Mouse (Mus musculus): Measurements from ENCODE around the gene Dcdc2a. TPM values are rescaled to one million over a fixed set of nuclear protein-coding genes. Genes with fewer than 3 reads are reported as not detected.

Dcdc2a gene
- polyA plus RNA-seq, 1 experiment from 2014 or later, result 3.2 TPM

DNA sequence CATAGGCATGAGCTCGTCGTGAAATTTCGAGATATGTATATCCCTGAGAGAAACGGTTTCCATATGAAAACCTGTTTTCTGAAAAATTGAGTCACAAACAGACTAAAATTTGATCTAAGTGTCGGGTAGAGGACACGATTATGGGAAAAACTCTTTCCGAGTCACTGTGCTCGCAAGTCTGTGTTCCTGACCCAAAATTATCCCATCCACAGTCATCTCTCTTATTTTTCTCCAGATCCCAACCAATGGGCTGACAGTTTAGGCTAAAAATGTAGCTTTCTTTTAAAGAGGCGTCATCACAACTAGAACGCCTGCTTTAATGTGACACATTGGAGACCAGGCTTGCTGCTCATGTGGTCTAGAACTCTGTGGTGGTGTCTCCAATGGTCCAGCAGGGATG, 139.9 kb downstream of the Dcdc2a start:
- no peaks in the 10 kb centered on the region for H3K4me1 ChIP-seq (replicated peaks; ENCODE audit: control insufficient read depth, insufficient read depth, low read length)
- ATAC-seq (ENCODE audit: low FRiP score) (no peak), DNase-seq (ENCODE audit: low spot score) (no peak)
- H3K4me3 ChIP-seq (ENCODE audit: low read depth, low read length), result no peak overlapping the region
- H3K4me2 ChIP-seq (replicated peaks; ENCODE audit: low read depth, low read length), result no peak overlapping the region
- no peak overlapping the region for H3K9ac ChIP-seq (ENCODE audit: low read depth, low read length)
- H3K27ac ChIP-seq (ENCODE audit: low read depth, low read length), result no peak overlapping the region
- WGBS, result 93% methylated on average over 10 of the region's 10 CpGs
- H3K9me3 ChIP-seq (ENCODE audit: control insufficient read depth, low read length), result no peaks in the 10 kb centered on the region
- H3K36me3 ChIP-seq (ENCODE audit: control insufficient read depth, insufficient read depth, low read length), result no peaks in the 10 kb centered on the region
- H3K27me3 ChIP-seq (ENCODE audit: control insufficient read depth, insufficient read depth, low read length), result no peaks in the 10 kb centered on the region

DNA sequence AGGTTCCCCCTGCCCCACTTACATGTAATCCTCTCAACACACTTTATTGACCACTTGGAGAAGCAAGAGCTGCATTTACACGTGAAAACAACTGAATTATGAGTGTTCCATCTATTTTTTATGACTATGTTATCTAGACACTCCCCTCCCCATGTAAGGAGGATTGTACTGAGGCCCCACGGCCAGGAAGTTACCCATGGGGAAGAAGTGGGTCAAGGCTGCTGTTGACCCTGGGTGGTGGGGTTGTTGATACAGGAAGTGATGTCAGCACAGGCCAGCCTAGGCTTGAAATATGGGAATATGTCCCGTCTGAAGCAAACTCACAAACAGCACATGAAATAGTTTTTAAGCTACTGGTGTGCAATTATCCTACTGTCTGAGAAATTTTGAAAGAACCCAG, 144.1 kb downstream of the Dcdc2a start:
- Histone ChIP-seq H3K27me3 (ENCODE audit: control insufficient read depth, insufficient read depth, low read length) (no peaks in the 10 kb centered on the region), H3K36me3 (ENCODE audit: control insufficient read depth, insufficient read depth, low read length) (no peaks in the 10 kb centered on the region), H3K9me3 (ENCODE audit: control insufficient read depth, low read length) (no peaks in the 10 kb centered on the region), H3K4me2 (replicated peaks; ENCODE audit: low read depth, low read length) (no peak overlapping the region), H3K4me1 (replicated peaks; ENCODE audit: control insufficient read depth, insufficient read depth, low read length) (no peaks in the 10 kb centered on the region), H3K4me3 (ENCODE audit: low read depth, low read length) (no peak overlapping the region), H3K9ac (ENCODE audit: low read depth, low read length) (no peak overlapping the region), H3K27ac (ENCODE audit: low read depth, low read length) (no peak overlapping the region)
- no peak for ATAC-seq (ENCODE audit: low FRiP score)
- WGBS, result 68% methylated on average over 3 of the region's 3 CpGs
- no peak for DNase-seq (ENCODE audit: low spot score)

DNA sequence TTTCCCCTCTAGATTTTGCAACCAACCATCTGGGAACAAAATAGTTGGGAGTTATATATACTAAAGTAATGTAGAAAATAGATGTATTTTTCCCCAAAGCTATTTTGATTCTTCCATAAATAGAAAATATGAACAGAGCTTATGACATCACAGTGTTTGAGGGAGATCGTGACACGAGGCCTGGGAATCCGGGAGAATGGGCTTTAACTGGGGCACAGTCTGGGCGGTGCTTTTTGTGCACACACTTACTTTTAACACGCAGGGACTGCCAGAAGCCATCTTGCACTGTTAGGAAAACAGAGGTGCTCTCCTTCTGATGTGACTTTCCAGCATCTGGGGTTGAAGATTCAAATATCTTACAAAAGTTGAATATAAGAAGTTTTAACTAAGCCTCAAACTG, 151.1 kb downstream of the Dcdc2a start:
- no peak overlapping the region for H3K27ac ChIP-seq (ENCODE audit: low read depth, low read length)
- H3K9ac ChIP-seq (ENCODE audit: low read depth, low read length), result no peak overlapping the region
- H3K4me1 ChIP-seq (replicated peaks; ENCODE audit: control insufficient read depth, insufficient read depth, low read length), result no peaks in the 10 kb centered on the region
- DNase-seq (ENCODE audit: low spot score) (no peak), ATAC-seq (ENCODE audit: low FRiP score) (no peak)
- 91% methylated on average over 5 of the region's 5 CpGs for WGBS
- no peaks in the 10 kb centered on the region for H3K36me3 ChIP-seq (ENCODE audit: control insufficient read depth, insufficient read depth, low read length)
- H3K9me3 ChIP-seq (ENCODE audit: control insufficient read depth, low read length), result no peaks in the 10 kb centered on the region
- H3K27me3 ChIP-seq (ENCODE audit: control insufficient read depth, insufficient read depth, low read length), result no peaks in the 10 kb centered on the region
- no peak overlapping the region for H3K4me3 ChIP-seq (ENCODE audit: low read depth, low read length)
- H3K4me2 ChIP-seq (replicated peaks; ENCODE audit: low read depth, low read length), result no peak overlapping the region

DNA sequence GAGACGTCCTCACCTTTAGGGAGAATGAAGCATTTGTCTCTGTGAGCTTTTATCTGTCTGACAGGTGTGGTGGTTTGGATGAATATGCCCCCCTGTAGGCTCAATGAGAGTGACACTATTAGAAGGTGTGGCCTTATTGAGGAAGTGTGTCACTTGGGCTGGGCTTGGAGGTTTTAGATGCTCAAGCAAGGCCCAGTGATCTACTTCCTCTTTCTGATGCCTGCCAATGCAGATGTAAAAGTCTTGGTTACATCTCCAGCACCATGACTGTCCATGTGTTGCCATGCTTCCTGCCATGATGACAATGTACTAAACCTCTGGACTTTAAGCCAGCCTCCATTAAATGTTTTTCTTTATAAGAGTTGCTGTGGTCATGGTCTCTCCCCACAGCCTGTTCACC, 162.6 kb downstream of the Dcdc2a start:
- Histone ChIP-seq H3K36me3 (ENCODE audit: control insufficient read depth, insufficient read depth, low read length) (no peaks in the 10 kb centered on the region), H3K4me2 (replicated peaks; ENCODE audit: low read depth, low read length) (no peak overlapping the region), H3K4me3 (ENCODE audit: low read depth, low read length) (no peak overlapping the region), H3K27me3 (ENCODE audit: control insufficient read depth, insufficient read depth, low read length) (no peaks in the 10 kb centered on the region), H3K9me3 (ENCODE audit: control insufficient read depth, low read length) (no peaks in the 10 kb centered on the region), H3K9ac (ENCODE audit: low read depth, low read length) (no peak overlapping the region), H3K4me1 (replicated peaks; ENCODE audit: control insufficient read depth, insufficient read depth, low read length) (no peaks in the 10 kb centered on the region), H3K27ac (ENCODE audit: low read depth, low read length) (no peak overlapping the region)
- DNase-seq (ENCODE audit: low spot score) (no peak), ATAC-seq (ENCODE audit: low FRiP score) (no peak)
- WGBS, result 94% methylated on average over 1 of the region's 1 CpGs

DNA sequence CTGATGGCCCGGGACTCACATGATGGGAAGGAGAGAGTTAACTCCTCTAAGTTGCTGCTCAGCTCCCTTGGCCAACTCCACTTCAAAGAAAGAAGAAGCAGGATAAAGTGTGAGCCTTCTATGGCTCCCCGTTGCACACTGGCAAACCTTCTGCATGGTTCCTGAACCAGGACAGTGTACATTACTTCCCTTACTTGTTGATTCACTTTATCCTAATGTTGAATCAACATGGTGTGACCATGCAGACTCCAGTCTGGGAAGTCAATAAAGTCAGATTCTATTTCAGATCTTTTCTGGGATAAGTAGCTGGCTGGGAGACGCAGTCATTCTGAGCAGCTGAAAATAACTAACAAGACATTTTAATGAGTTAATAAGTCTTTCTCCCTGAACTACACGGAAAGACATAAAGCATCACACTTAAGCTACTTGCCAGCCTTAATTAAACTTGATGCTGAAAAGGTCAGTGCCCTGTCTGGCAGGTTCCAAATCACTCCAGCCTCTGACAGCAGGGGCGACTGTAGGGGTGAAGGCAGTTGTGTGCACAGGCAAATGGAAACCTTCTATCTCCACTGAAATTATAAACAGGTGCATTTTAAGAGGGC, 164.5 kb downstream of the Dcdc2a start:
- H3K4me1 ChIP-seq (replicated peaks; ENCODE audit: control insufficient read depth, insufficient read depth, low read length), result no peaks in the 10 kb centered on the region
- no peak overlapping the region for H3K9ac ChIP-seq (ENCODE audit: low read depth, low read length)
- ATAC-seq (ENCODE audit: low FRiP score) (no peak), DNase-seq (ENCODE audit: low spot score) (no peak)
- no peaks in the 10 kb centered on the region for H3K9me3 ChIP-seq (ENCODE audit: control insufficient read depth, low read length)
- H3K4me3 ChIP-seq (ENCODE audit: low read depth, low read length), result no peak overlapping the region
- no peaks in the 10 kb centered on the region for H3K27me3 ChIP-seq (ENCODE audit: control insufficient read depth, insufficient read depth, low read length)
- no peaks in the 10 kb centered on the region for H3K36me3 ChIP-seq (ENCODE audit: control insufficient read depth, insufficient read depth, low read length)
- no peak overlapping the region for H3K4me2 ChIP-seq (replicated peaks; ENCODE audit: low read depth, low read length)
- 77% methylated on average over 5 of the region's 5 CpGs for WGBS
- no peak overlapping the region for H3K27ac ChIP-seq (ENCODE audit: low read depth, low read length)

DNA sequence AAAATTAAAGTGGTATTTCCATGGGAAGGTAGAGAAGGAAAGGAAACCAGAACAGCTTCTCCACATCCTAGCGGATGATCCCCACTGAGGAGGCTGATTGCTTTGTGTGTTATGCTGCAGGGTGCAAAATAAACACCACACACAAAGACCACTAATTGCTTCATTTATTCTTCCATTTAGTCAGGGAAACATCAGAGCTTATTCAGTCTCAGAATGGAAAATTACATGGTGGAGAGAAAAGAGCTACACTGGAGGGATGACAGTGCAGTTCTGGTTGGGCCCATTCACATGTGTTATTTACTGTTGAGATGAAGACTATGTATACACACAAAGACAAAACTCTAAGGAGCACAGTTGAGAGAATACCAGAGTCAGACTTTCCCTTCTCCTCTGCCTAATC, 196.1 kb downstream of the Dcdc2a start:
- Histone ChIP-seq H3K27ac (ENCODE audit: low read depth, low read length) (no peak overlapping the region), H3K36me3 (ENCODE audit: control insufficient read depth, insufficient read depth, low read length) (no peaks in the 10 kb centered on the region), H3K4me3 (ENCODE audit: low read depth, low read length) (no peak overlapping the region), H3K9me3 (ENCODE audit: control insufficient read depth, low read length) (no peaks in the 10 kb centered on the region), H3K4me2 (replicated peaks; ENCODE audit: low read depth, low read length) (no peak overlapping the region), H3K27me3 (ENCODE audit: control insufficient read depth, insufficient read depth, low read length) (no peaks in the 10 kb centered on the region), H3K4me1 (replicated peaks; ENCODE audit: control insufficient read depth, insufficient read depth, low read length) (no peaks in the 10 kb centered on the region), H3K9ac (ENCODE audit: low read depth, low read length) (no peak overlapping the region)
- WGBS, result 85% methylated on average over 1 of the region's 1 CpGs
- ATAC-seq (ENCODE audit: low FRiP score) (no peak), DNase-seq (ENCODE audit: low spot score) (no peak)

DNA sequence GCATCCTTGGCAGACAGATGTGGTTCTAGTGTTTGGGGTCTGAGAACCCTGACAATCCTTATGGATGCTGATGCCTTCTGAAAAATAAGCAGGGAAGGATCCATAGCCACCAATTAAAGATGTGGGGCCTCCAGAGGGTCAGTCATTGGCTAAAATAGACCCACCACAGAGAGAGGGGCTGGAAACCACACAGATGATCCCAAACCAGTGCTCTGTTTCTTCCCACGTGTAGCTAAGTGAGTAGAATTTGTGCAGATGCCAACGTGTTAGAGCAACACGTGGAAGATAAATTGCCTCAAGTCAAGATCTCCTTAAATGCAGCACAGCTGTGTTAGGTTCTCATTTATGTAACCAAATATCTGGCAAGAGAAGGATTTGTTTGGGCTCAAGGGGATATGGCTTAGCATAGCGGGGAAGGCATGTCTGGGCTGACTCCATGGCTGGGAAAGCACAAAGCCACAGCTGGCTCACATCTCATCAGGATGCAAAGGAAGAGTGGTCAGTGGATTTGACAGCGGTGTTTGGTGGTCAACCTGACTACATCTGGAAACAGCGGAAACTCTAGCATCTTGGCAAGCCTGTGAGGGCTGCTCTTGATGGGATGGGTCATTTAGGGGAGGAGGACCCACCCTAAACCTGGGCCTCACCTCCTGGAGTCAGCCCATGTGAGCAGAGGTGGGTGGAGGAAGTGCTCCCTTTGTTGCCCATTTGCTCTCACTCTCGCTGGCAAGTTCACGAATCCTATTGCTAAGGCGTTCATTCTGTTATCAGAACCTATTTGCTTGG, 198.9 kb downstream of the Dcdc2a start:
- 77% methylated on average over 9 of the region's 9 CpGs for WGBS
- no peak for DNase-seq (ENCODE audit: low spot score)

DNA sequence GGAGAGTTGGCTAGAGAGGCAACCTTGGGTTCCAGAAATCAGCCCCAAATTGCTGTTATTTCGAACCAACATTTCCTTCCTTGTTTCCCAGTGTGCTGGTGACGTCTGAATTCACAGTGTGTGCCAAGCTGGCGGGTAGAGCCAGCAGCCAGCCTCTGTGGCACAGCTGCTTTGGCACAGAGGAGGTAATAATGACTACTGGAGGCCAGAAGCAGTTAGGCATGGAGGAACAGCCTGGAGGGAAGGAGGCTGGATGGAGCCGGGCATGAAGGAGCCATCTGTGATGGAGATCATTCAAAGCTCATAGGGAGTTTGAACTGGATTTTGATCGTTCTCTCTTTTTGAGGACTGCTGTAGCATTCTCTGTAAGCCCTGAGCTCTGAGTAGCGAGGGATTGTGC, 201.8 kb downstream of the Dcdc2a start:
- no peak overlapping the region for H3K4me3 ChIP-seq (ENCODE audit: low read depth, low read length)
- H3K4me1 ChIP-seq (replicated peaks; ENCODE audit: control insufficient read depth, insufficient read depth, low read length), result no peaks in the 10 kb centered on the region
- no peak overlapping the region for H3K4me2 ChIP-seq (replicated peaks; ENCODE audit: low read depth, low read length)
- no peak overlapping the region for H3K9ac ChIP-seq (ENCODE audit: low read depth, low read length)
- no peaks in the 10 kb centered on the region for H3K27me3 ChIP-seq (ENCODE audit: control insufficient read depth, insufficient read depth, low read length)
- no peak for ATAC-seq (ENCODE audit: low FRiP score)
- WGBS, result 88% methylated on average over 6 of the region's 6 CpGs
- no peak overlapping the region for H3K27ac ChIP-seq (ENCODE audit: low read depth, low read length)
- no peaks in the 10 kb centered on the region for H3K36me3 ChIP-seq (ENCODE audit: control insufficient read depth, insufficient read depth, low read length)
- H3K9me3 ChIP-seq (ENCODE audit: control insufficient read depth, low read length), result no peaks in the 10 kb centered on the region
- DNase-seq (ENCODE audit: low spot score), result no peak

More for the DNA sequence above, 198.9 kb downstream of the Dcdc2a start:
- Histone ChIP-seq H3K4me2 (replicated peaks; ENCODE audit: low read depth, low read length) (no peak overlapping the region), H3K9me3 (ENCODE audit: control insufficient read depth, low read length) (no peaks in the 10 kb centered on the region), H3K27me3 (ENCODE audit: control insufficient read depth, insufficient read depth, low read length) (no peaks in the 10 kb centered on the region), H3K4me3 (ENCODE audit: low read depth, low read length) (no peak overlapping the region), H3K9ac (ENCODE audit: low read depth, low read length) (no peak overlapping the region), H3K27ac (ENCODE audit: low read depth, low read length) (no peak overlapping the region), H3K36me3 (ENCODE audit: control insufficient read depth, insufficient read depth, low read length) (no peaks in the 10 kb centered on the region), H3K4me1 (replicated peaks; ENCODE audit: control insufficient read depth, insufficient read depth, low read length) (no peaks in the 10 kb centered on the region)
- ATAC-seq (ENCODE audit: low FRiP score), result no peak
